Mouse (Mus musculus) CH12.LX (cell line): ENCODE measurements around the gene Ndufa6. TPM values are rescaled to one million over a fixed set of nuclear protein-coding genes. Genes with fewer than 3 reads are reported as not detected.

Source experiments
- DNase-seq: peaks from one replicate; pipeline ENCODE4 v3.0.0-alpha.2; 2013; ENCODE audit errors: extremely low read depth
- H3K27ac ChIP-seq: 2 replicates; pipeline ENCODE4 v1.5.1; 2012; ENCODE audit warnings: low read depth, mild to moderate bottlenecking, control low read depth, moderate library complexity; ENCODE audit not compliant: insufficient read depth
- H3K27me3 ChIP-seq: replicated peaks from 2 replicates; pipeline ENCODE3; 2012; ENCODE audit warnings: inconsistent platforms
- H3K36me3 ChIP-seq, 2 experiments: replicated peaks in 1 of 2; 2 replicates each; pipeline versions ENCODE3 to v1.6.1; 2012; ENCODE audit warnings: inconsistent platforms in 1 of 2, low read length in 1 of 2, mild to moderate bottlenecking in 1 of 2, mixed read lengths in 1 of 2, moderate library complexity in 1 of 2; ENCODE audit not compliant: control insufficient read depth in 1 of 2, insufficient read depth in 1 of 2
- H3K4me1 ChIP-seq, 2 experiments: 2 replicates each; pipeline ENCODE4 v1.6.1; 2012; ENCODE audit warnings: inconsistent platforms in 1 of 2, moderate library complexity in 1 of 2; ENCODE audit not compliant: insufficient read depth in 2 of 2, control insufficient read depth in 1 of 2
- H3K4me2 ChIP-seq: 2 replicates; pipeline ENCODE4 v1.6.1; 2012; ENCODE audit warnings: low read depth, mild to moderate bottlenecking, control low read depth; ENCODE audit not compliant: poor library complexity, insufficient read depth, severe bottlenecking
- H3K4me3 ChIP-seq, 3 experiments: fragments of 150-350 bp in 1 of 3; sonication (generic) in 1 of 3; replicated peaks in 1 of 3; 2 replicates each; pipeline versions ENCODE3 to v1.5.1; 2011 to 2012; ENCODE audit warnings: low read depth in 2 of 3, low read length in 2 of 3, mild to moderate bottlenecking in 2 of 3, moderate library complexity in 2 of 3, control low read depth in 1 of 3, improper control_type of control experiment in 1 of 3, inconsistent platforms in 1 of 3, mixed read lengths in 1 of 3; ENCODE audit not compliant: poor library complexity in 1 of 3
- H3K79me2 ChIP-seq: replicated peaks from 2 replicates; pipeline ENCODE4 v1.6.1; 2012; ENCODE audit warnings: mild to moderate bottlenecking, moderate library complexity; ENCODE audit not compliant: control insufficient read depth, poor library complexity, insufficient read depth, severe bottlenecking; ENCODE audit errors: extremely low read depth
- H3K9ac ChIP-seq: 2 replicates; pipeline ENCODE4 v1.6.1; 2012; ENCODE audit warnings: low read depth, mild to moderate bottlenecking, control low read depth, moderate library complexity; ENCODE audit not compliant: insufficient read depth
- H3K9me3 ChIP-seq: replicated peaks from 2 replicates; pipeline ENCODE3; 2012; ENCODE audit warnings: low read length, inconsistent platforms, mixed read lengths
- BHLHE40 ChIP-seq: IDR thresholded peaks from 2 replicates; pipeline ENCODE4 v1.6.1; 2011; ENCODE audit warnings: mild to moderate bottlenecking, low read depth, low read length, improper control_type of control experiment
- CHD1 ChIP-seq: IDR thresholded peaks from 2 replicates; pipeline ENCODE4 v1.6.1; 2012; ENCODE audit warnings: low read depth, low read length, improper control_type of control experiment, inconsistent platforms
- CHD2 ChIP-seq: IDR thresholded peaks from 2 replicates; pipeline ENCODE4 v1.6.1; 2011; ENCODE audit warnings: low read length, improper control_type of control experiment
- CTCF ChIP-seq, 2 experiments: IDR thresholded peaks in 1 of 2; conservative IDR thresholded peaks in 1 of 2; 2 replicates each; pipeline ENCODE4 v1.5.1; 2011 to 2012; ENCODE audit warnings: low read depth in 2 of 2, low read length in 2 of 2, improper control_type of control experiment in 1 of 2, inconsistent platforms in 1 of 2, mild to moderate bottlenecking in 1 of 2, moderate library complexity in 1 of 2
- E2F4 ChIP-seq: IDR thresholded peaks from 2 replicates; pipeline ENCODE4 v1.6.1; 2011; ENCODE audit warnings: low read depth, low read length, improper control_type of control experiment; ENCODE audit not compliant: insufficient replicate concordance
- ELF1 ChIP-seq: IDR thresholded peaks from 2 replicates; pipeline ENCODE4 v1.6.1; 2014; ENCODE audit warnings: low read depth, mild to moderate bottlenecking, inconsistent platforms, low read length, improper control_type of control experiment
- GABPA ChIP-seq: IDR thresholded peaks from 2 replicates; pipeline ENCODE4 v1.6.1; 2012; ENCODE audit warnings: low read depth, low read length, improper control_type of control experiment, inconsistent platforms; ENCODE audit not compliant: insufficient replicate concordance
- MAFK ChIP-seq: IDR thresholded peaks from 2 replicates; pipeline ENCODE4 v1.6.1; 2011; ENCODE audit warnings: low read length, improper control_type of control experiment; ENCODE audit not compliant: insufficient replicate concordance
- MAX ChIP-seq: IDR thresholded peaks from 2 replicates; pipeline ENCODE4 v1.6.1; 2011; ENCODE audit warnings: low read length, improper control_type of control experiment
- MAZ ChIP-seq: IDR thresholded peaks from 2 replicates; pipeline ENCODE4 v1.6.1; 2012; ENCODE audit warnings: low read depth, mild to moderate bottlenecking, inconsistent platforms, low read length, improper control_type of control experiment, moderate library complexity
- MXI1 ChIP-seq: IDR thresholded peaks from 2 replicates; pipeline ENCODE4 v1.6.1; 2011; ENCODE audit warnings: mild to moderate bottlenecking, low read depth, low read length, improper control_type of control experiment
- MYC ChIP-seq: IDR thresholded peaks from 2 replicates; pipeline ENCODE4 v1.6.1; 2011; ENCODE audit warnings: low read depth, mild to moderate bottlenecking, improper control_type of control experiment, low read length
- NELFE ChIP-seq: IDR thresholded peaks from 2 replicates; pipeline ENCODE4 v1.6.1; 2011; ENCODE audit warnings: low read depth, low read length, improper control_type of control experiment
- NRF1 ChIP-seq: IDR thresholded peaks from 2 replicates; pipeline ENCODE4 v1.6.1; 2014; ENCODE audit warnings: low read depth, mild to moderate bottlenecking, inconsistent platforms, low read length, improper control_type of control experiment, moderate library complexity
- PAX5 ChIP-seq: IDR thresholded peaks from 2 replicates; pipeline ENCODE4 v1.6.1; 2012; ENCODE audit warnings: low read length, inconsistent platforms, mixed read lengths
- POLR2AphosphoS2 ChIP-seq: IDR thresholded peaks from 2 replicates; pipeline ENCODE4 v1.6.1; 2011; ENCODE audit warnings: low read depth, low read length, improper control_type of control experiment
- SIN3A ChIP-seq: IDR thresholded peaks from 2 replicates; pipeline ENCODE4 v1.6.1; 2012; ENCODE audit warnings: low read length, improper control_type of control experiment, inconsistent platforms
- SMC3 ChIP-seq: IDR thresholded peaks from 2 replicates; pipeline ENCODE4 v1.6.1; 2011; ENCODE audit warnings: low read depth, low read length, improper control_type of control experiment
- TBP ChIP-seq: conservative IDR thresholded peaks from 2 replicates; pipeline ENCODE4 v1.6.1; 2011; ENCODE audit warnings: low read depth, low read length, improper control_type of control experiment
- UBTF ChIP-seq: IDR thresholded peaks from 2 replicates; pipeline ENCODE4 v1.6.1; 2012; ENCODE audit warnings: low read depth, mild to moderate bottlenecking, inconsistent platforms, low read length, improper control_type of control experiment, moderate library complexity
- USF2 ChIP-seq: conservative IDR thresholded peaks from 2 replicates; pipeline ENCODE4 v1.6.1; 2011; ENCODE audit warnings: low read depth, low read length, improper control_type of control experiment
- ZKSCAN1 ChIP-seq: IDR thresholded peaks from 2 replicates; pipeline ENCODE4 v1.6.1; 2012; ENCODE audit warnings: low read depth, inconsistent platforms, low read length, improper control_type of control experiment, borderline replicate concordance
- ZMIZ1 ChIP-seq: IDR thresholded peaks from 2 replicates; pipeline ENCODE4 v1.6.1; 2012; ENCODE audit warnings: low read depth, mild to moderate bottlenecking, inconsistent platforms, low read length, improper control_type of control experiment
- ZNF384 ChIP-seq: IDR thresholded peaks from 2 replicates; pipeline ENCODE4 v1.6.1; 2012; ENCODE audit warnings: low read depth, low read length, improper control_type of control experiment, inconsistent platforms
- dilution Hi-C: fragments of 300-500 bp; cut with MboI; formaldehyde crosslinking; loops from 2 replicates; pipeline ENCODE4 v1.14.3; 2020; ENCODE audit warnings: low sequenced_read_pairs; ENCODE audit not compliant: extremely low pct_unique_long_range_greater_than_20kb, extremely low pct_ligation_motif_present
- in situ Hi-C: fragments of 300-500 bp; cut with MboI; formaldehyde crosslinking; loops from 3 replicates; pipeline ENCODE4 v1.14.3; 2019; ENCODE audit warnings: low sequenced_read_pairs, low pct_ligation_motif_present, low pct_unique_long_range_greater_than_20kb, mixed read lengths
- polyA plus RNA-seq: library from polyadenylated mRNA; unstranded; fragments of >175 nt; gene quantifications from 2 replicates; pipeline ENCODE4 v1.2.1, GENCODE M21; 2012; ENCODE audit warnings: low read depth; ENCODE audit not compliant: insufficient read length
- total RNA-seq, 2 experiments: library from RNA; depleted of rRNA; stranded (reverse); fragments of 300-350 nt in 1 of 2; fragments of >200 nt in 1 of 2; gene quantifications; 2 replicates each; pipeline ENCODE4 v1.2.3; 2012 to 2014

Ndufa6 gene
- total and polyA plus RNA-seq, 3 experiments, result 87.3 to 279 (median 222) TPM

DNA sequence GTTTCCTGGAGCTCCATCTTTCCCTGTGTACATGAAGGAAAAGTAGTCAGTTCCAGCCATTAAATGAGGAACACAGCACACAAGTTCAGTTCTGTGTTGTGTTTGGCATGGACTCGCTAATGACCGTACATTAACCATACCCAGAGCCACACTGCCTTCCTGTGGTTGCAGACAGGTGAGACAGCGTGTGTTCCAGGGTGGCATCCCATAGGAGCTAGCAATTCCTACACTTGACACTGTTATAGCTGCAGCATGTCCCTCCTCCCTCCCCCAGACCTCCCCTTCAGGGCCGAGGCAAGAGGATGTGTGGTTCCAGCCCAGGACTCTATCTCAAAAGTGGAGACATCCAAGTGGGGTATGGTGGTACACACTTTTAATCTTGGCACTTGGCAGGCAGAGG is 3.8 kb downstream of the Ndufa6 start:
- Histone ChIP-seq H3K9me3 (peaks cover 2% of the 10 kb centered on the region), H3K79me2 (peaks cover 32% of the 10 kb centered on the region), H3K36me3 (peaks cover 29 to 42% of the 10 kb centered on the region in 2 experiments), H3K27ac (no peak overlapping the region), H3K4me2 (no peak overlapping the region), H3K9ac (no peak overlapping the region), H3K27me3 (no peaks in the 10 kb centered on the region), H3K4me1 (peaks cover 14 to 44% of the 10 kb centered on the region in 2 experiments), H3K4me3 (no peak overlapping the region)
- TF ChIP-seq POLR2AphosphoS2, result no peak
- no peak for TF ChIP-seq GABPA
- no peak for TF ChIP-seq MYC
- no peak for TF ChIP-seq MAZ
- TF ChIP-seq MXI1, result no peak
- TF ChIP-seq CTCF (conservative IDR thresholded peaks at IDR 0.05 in 1 of 2, IDR thresholded peaks at IDR 0.05 in 1 of 2; ENCODE audit: low read depth in 2 of 2, low read length in 2 of 2), result no peak
- no peak for TF ChIP-seq ZNF384
- TF ChIP-seq UBTF, result no peak
- no peak for TF ChIP-seq ZKSCAN1
- in situ Hi-C loops (loop anchor here (10.0 kb wide), 1 partner anchor 64 kb away; no protein-coding TSS in a partner anchor), dilution Hi-C loops (no loop called here)
- DNase-seq, result no peak

DNA sequence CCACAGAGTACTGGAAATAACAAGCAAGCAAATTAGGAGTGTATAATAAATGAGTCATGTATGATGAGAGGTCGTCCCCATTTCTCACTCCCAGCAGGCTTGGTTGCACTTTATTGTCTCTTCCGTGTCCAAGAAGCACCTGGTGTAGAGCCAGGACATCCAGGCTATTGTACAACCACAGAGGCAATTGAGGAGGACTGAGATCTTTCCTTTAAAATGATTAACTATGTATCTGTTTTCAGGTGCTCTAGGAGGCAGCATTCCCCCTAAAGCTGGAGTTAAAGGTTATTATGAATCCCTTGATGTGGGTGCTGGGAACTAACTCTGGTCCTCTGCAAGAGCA is 5.2 kb downstream of the Ndufa6 start:
- dilution Hi-C loops, result no loop called here
- Histone ChIP-seq H3K4me3 (no peak overlapping the region), H3K79me2 (peaks cover 32% of the 10 kb centered on the region), H3K27me3 (no peaks in the 10 kb centered on the region)
- in situ Hi-C loops, result no loop called here
- TF ChIP-seq ELF1 (no peak), ZNF384 (no peak), GABPA (no peak), USF2 (no peak), ZMIZ1 (no peak), POLR2AphosphoS2 (no peak), MAFK (no peak), TBP (no peak), BHLHE40 (no peak), SIN3A (no peak), NRF1 (no peak), NELFE (no peak), E2F4 (no peak), CHD1 (no peak), SMC3 (no peak), MAZ (no peak), CHD2 (no peak), MAX (no peak), PAX5 (no peak)
- TF ChIP-seq, all 38 proteins: peak for 0
- H3K9me3 ChIP-seq, result no peaks in the 10 kb centered on the region
- no peak overlapping the region for H3K4me2 ChIP-seq
- DNase-seq, result no peak
- H3K36me3 ChIP-seq, result peaks cover 29 to 42% of the 10 kb centered on the region in 2 experiments
- peaks cover 14 to 44% of the 10 kb centered on the region in 2 experiments for H3K4me1 ChIP-seq
- no peak overlapping the region for H3K9ac ChIP-seq
- H3K27ac ChIP-seq, result no peak overlapping the region
